Mouse (Mus musculus): ENCODE results near the gene Kcnc2. TPM values are rescaled to one million over a fixed set of nuclear protein-coding genes. Genes with fewer than 3 reads are reported as not detected.

Kcnc2 gene
- polyA plus RNA-seq, 1 experiment from 2014 or later = 0.08 TPM

GRCm38 (mm10) chr10:112269939-112270781 lies 761 bp upstream of the Kcnc2 start:
- no peaks in the 10 kb centered on the region for H3K36me3 ChIP-seq (ENCODE audit: control insufficient read depth, insufficient read depth, low read length)
- WGBS = 2% methylated on average over 43 of the region's 43 CpGs
- H3K4me2 ChIP-seq = peak overlapping the region; percentile 57
- peaks cover 43% of the 10 kb centered on the region for H3K27me3 ChIP-seq (replicated peaks; ENCODE audit: control insufficient read depth, insufficient read depth, low read length)
- 0 out of 2 replicates have a peak, but pooled peaks cover 2% of the 10 kb centered on the region for H3K4me1 ChIP-seq (replicated peaks; ENCODE audit: control insufficient read depth, insufficient read depth, low read length)
- peak overlapping the region; percentile 42 for H3K4me3 ChIP-seq (ENCODE audit: low read depth, low read length)
- no peak overlapping the region for H3K9ac ChIP-seq (ENCODE audit: low read depth, low read length)
- ATAC-seq (replicated peaks; ENCODE audit: low FRiP score) (0 out of 2 replicates have a peak, but pooled peaks have one; percentile 16), DNase-seq (ENCODE audit: low spot score) (peak; percentile 35)
- H3K27ac ChIP-seq (ENCODE audit: low read depth, low read length) = no peak overlapping the region
- no peaks in the 10 kb centered on the region for H3K9me3 ChIP-seq (ENCODE audit: control insufficient read depth, low read length)

GRCm38 (mm10) chr10:112271803-112272165 lies 863 bp downstream of the Kcnc2 start:
- H3K9me3 ChIP-seq (ENCODE audit: control insufficient read depth, low read length) = no peaks in the 10 kb centered on the region
- WGBS = 1% methylated on average over 36 of the region's 36 CpGs
- ATAC-seq (replicated peaks; ENCODE audit: low FRiP score) (no peak), DNase-seq (ENCODE audit: low spot score) (peak; percentile 36)
- H3K36me3 ChIP-seq (ENCODE audit: control insufficient read depth, insufficient read depth, low read length) = no peaks in the 10 kb centered on the region
- peak overlapping the region; percentile 36 for H3K4me3 ChIP-seq (ENCODE audit: low read depth, low read length)
- peak overlapping the region; percentile 57 for H3K4me2 ChIP-seq
- no peak overlapping the region for H3K9ac ChIP-seq (ENCODE audit: low read depth, low read length)
- H3K27me3 ChIP-seq (replicated peaks; ENCODE audit: control insufficient read depth, insufficient read depth, low read length) = peaks cover 43% of the 10 kb centered on the region
- H3K4me1 ChIP-seq (replicated peaks; ENCODE audit: control insufficient read depth, insufficient read depth, low read length) = 0 out of 2 replicates have a peak, but pooled peaks cover 2% of the 10 kb centered on the region
- no peak overlapping the region for H3K27ac ChIP-seq (ENCODE audit: low read depth, low read length)

- Histone ChIP-seq H3K4me3 (ENCODE audit: low read depth, low read length) (peak overlapping the region; percentile 36), H3K36me3 (ENCODE audit: control insufficient read depth, insufficient read depth, low read length) (no peaks in the 10 kb centered on the region), H3K27me3 (replicated peaks; ENCODE audit: control insufficient read depth, insufficient read depth, low read length) (peaks cover 43% of the 10 kb centered on the region), H3K4me2 (peak overlapping the region; percentile 57), H3K9me3 (ENCODE audit: control insufficient read depth, low read length) (no peaks in the 10 kb centered on the region), H3K9ac (ENCODE audit: low read depth, low read length) (no peak overlapping the region), H3K4me1 (replicated peaks; ENCODE audit: control insufficient read depth, insufficient read depth, low read length) (0 out of 2 replicates have a peak, but pooled peaks cover 2% of the 10 kb centered on the region), H3K27ac (ENCODE audit: low read depth, low read length) (no peak overlapping the region)
- DNase-seq (ENCODE audit: low spot score) = peak; percentile 35
- 8% methylated on average over 14 of the region's 14 CpGs for whole genome bisulfite sequencing
- no peak for ATAC-seq (replicated peaks; ENCODE audit: low FRiP score)
These were observed 1.2 kb downstream of the Kcnc2 start for GRCm38 (mm10) chr10:112272171-112272570.

DNA sequence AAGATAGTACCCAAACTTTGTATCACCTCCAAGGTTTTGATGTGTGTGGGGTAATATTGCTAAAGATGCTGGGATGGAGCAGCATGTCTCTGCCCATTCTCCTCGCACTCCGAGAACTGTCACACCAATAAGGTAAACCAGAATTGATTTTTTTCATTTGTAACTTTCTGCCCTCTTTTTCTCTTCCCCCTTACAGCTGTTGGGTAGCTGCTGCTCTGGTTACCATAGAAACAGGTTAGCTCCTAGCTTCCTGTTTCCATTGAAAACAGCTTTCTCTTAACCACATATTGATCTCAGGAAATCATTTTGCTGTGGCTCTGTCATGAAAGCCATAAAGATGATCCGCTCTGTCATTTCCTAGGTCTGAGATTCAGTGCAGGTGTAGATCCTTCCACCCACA lies 7.1 kb downstream of the Kcnc2 start:
- no peak overlapping the region for H3K9ac ChIP-seq (ENCODE audit: low read depth, low read length)
- no peak overlapping the region for H3K4me3 ChIP-seq (ENCODE audit: low read depth, low read length)
- WGBS = 72% methylated on average over 3 of the region's 3 CpGs
- ATAC-seq (replicated peaks; ENCODE audit: low FRiP score) (no peak), DNase-seq (ENCODE audit: low spot score) (no peak)
- H3K27ac ChIP-seq (ENCODE audit: low read depth, low read length) = no peak overlapping the region
- no peaks in the 10 kb centered on the region for H3K9me3 ChIP-seq (ENCODE audit: control insufficient read depth, low read length)
- H3K4me1 ChIP-seq (replicated peaks; ENCODE audit: control insufficient read depth, insufficient read depth, low read length) = no peaks in the 10 kb centered on the region
- no peak overlapping the region for H3K4me2 ChIP-seq
- H3K27me3 ChIP-seq (replicated peaks; ENCODE audit: control insufficient read depth, insufficient read depth, low read length) = no peaks in the 10 kb centered on the region; the same call in 1 of the 2 replicates
- no peaks in the 10 kb centered on the region for H3K36me3 ChIP-seq (ENCODE audit: control insufficient read depth, insufficient read depth, low read length)

GRCm38 (mm10) chr10:112315136-112315535 lies 44.2 kb downstream of the Kcnc2 start:
- H3K36me3 ChIP-seq (ENCODE audit: control insufficient read depth, insufficient read depth, low read length) = no peaks in the 10 kb centered on the region
- DNase-seq (ENCODE audit: low spot score) (no peak), ATAC-seq (replicated peaks; ENCODE audit: low FRiP score) (no peak)
- H3K4me1 ChIP-seq (replicated peaks; ENCODE audit: control insufficient read depth, insufficient read depth, low read length) = no peaks in the 10 kb centered on the region
- no peak overlapping the region for H3K4me3 ChIP-seq (ENCODE audit: low read depth, low read length)
- H3K9me3 ChIP-seq (ENCODE audit: control insufficient read depth, low read length) = no peaks in the 10 kb centered on the region
- no peak overlapping the region for H3K9ac ChIP-seq (ENCODE audit: low read depth, low read length)
- H3K27me3 ChIP-seq (replicated peaks; ENCODE audit: control insufficient read depth, insufficient read depth, low read length) = no peaks in the 10 kb centered on the region
- H3K4me2 ChIP-seq = no peak overlapping the region
- WGBS = 64% methylated on average over 11 of the region's 11 CpGs
- no peak overlapping the region for H3K27ac ChIP-seq (ENCODE audit: low read depth, low read length)

DNA sequence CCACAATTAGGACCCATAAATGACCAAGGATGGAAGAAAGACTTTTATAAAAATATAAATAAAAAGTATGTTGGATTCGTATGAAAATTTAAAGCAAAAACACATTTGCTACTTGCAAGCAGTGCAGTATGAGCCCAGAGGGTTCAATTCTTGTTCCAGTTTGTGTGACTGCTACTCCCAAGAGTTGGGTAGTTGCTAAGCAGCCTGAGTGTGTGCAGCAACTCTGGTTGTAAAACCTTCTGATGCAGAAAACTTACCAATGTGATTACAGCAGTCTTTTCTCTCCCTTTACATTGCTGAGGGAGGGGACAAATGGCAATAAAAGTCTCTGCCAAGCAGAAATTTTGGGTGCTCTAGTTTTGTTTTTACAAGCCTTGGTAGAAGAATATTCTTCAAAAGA lies 46.9 kb downstream of the Kcnc2 start:
- Histone ChIP-seq H3K27ac (ENCODE audit: low read depth, low read length) (no peak overlapping the region), H3K4me3 (ENCODE audit: low read depth, low read length) (no peak overlapping the region), H3K36me3 (ENCODE audit: control insufficient read depth, insufficient read depth, low read length) (no peaks in the 10 kb centered on the region), H3K27me3 (replicated peaks; ENCODE audit: control insufficient read depth, insufficient read depth, low read length) (no peaks in the 10 kb centered on the region), H3K4me1 (replicated peaks; ENCODE audit: control insufficient read depth, insufficient read depth, low read length) (no peaks in the 10 kb centered on the region), H3K9me3 (ENCODE audit: control insufficient read depth, low read length) (no peaks in the 10 kb centered on the region), H3K4me2 (no peak overlapping the region), H3K9ac (ENCODE audit: low read depth, low read length) (no peak overlapping the region)
- WGBS = 64% methylated on average over 1 of the region's 1 CpGs
- ATAC-seq (replicated peaks; ENCODE audit: low FRiP score) (no peak), DNase-seq (ENCODE audit: low spot score) (no peak)

- Histone ChIP-seq H3K9ac (ENCODE audit: low read depth, low read length) (no peak overlapping the region), H3K4me2 (no peak overlapping the region), H3K27ac (ENCODE audit: low read depth, low read length) (no peak overlapping the region), H3K36me3 (ENCODE audit: control insufficient read depth, insufficient read depth, low read length) (no peaks in the 10 kb centered on the region), H3K27me3 (replicated peaks; ENCODE audit: control insufficient read depth, insufficient read depth, low read length) (no peaks in the 10 kb centered on the region), H3K9me3 (ENCODE audit: control insufficient read depth, low read length) (no peaks in the 10 kb centered on the region), H3K4me1 (replicated peaks; ENCODE audit: control insufficient read depth, insufficient read depth, low read length) (no peaks in the 10 kb centered on the region), H3K4me3 (ENCODE audit: low read depth, low read length) (no peak overlapping the region)
- WGBS = 76% methylated on average over 3 of the region's 3 CpGs
- DNase-seq (ENCODE audit: low spot score) = no peak
- no peak for ATAC-seq (replicated peaks; ENCODE audit: low FRiP score)
These were observed 86.9 kb downstream of the Kcnc2 start for GRCm38 (mm10) chr10:112357669-112358362.

- ATAC-seq (replicated peaks; ENCODE audit: low FRiP score) (no peak), DNase-seq (ENCODE audit: low spot score) (no peak)
- Histone ChIP-seq H3K4me3 (ENCODE audit: low read depth, low read length) (no peak overlapping the region), H3K27me3 (replicated peaks; ENCODE audit: control insufficient read depth, insufficient read depth, low read length) (no peaks in the 10 kb centered on the region), H3K9ac (ENCODE audit: low read depth, low read length) (no peak overlapping the region), H3K4me2 (no peak overlapping the region), H3K36me3 (ENCODE audit: control insufficient read depth, insufficient read depth, low read length) (no peaks in the 10 kb centered on the region), H3K4me1 (replicated peaks; ENCODE audit: control insufficient read depth, insufficient read depth, low read length) (no peaks in the 10 kb centered on the region), H3K27ac (ENCODE audit: low read depth, low read length) (no peak overlapping the region), H3K9me3 (ENCODE audit: control insufficient read depth, low read length) (no peaks in the 10 kb centered on the region)
- WGBS = 87% methylated on average over 8 of the region's 8 CpGs
These were observed 87.4 kb downstream of the Kcnc2 start for GRCm38 (mm10) chr10:112358363-112358704.

All from liver, embryonic 11.5 days (tissue).